Mouse (Mus musculus) heart, postnatal 36 days (tissue): ENCODE measurements around the gene Etv6. TPM values are rescaled to one million over a fixed set of nuclear protein-coding genes. Genes with fewer than 3 reads are reported as not detected.
A peak's percentile ranks its signal among the peaks of the same experiment; 100 is the strongest.

Experiments
- DNase-seq, 2 experiments: peaks; one replicate each; pipeline ENCODE4 v3.0.0; 2021 to 2022
- intact Hi-C: fragments of 180-260 bp; cut with DNase I; formaldehyde crosslinking; loops from one replicate; pipeline ENCODE4 v1.15.1; 2025
- total RNA-seq, 2 experiments: library from RNA; stranded (reverse); gene quantifications; 2 replicates each; pipeline ENCODE4 v1.2.3; 2021

Etv6 gene
- total RNA-seq, 2 experiments from 2014 or later = 11.5 to 15.0 TPM

GRCm38 (mm10) chr6:134225564-134225963 lies 190.1 kb downstream of the Etv6 start:
- no peak for DNase-seq

DNA sequence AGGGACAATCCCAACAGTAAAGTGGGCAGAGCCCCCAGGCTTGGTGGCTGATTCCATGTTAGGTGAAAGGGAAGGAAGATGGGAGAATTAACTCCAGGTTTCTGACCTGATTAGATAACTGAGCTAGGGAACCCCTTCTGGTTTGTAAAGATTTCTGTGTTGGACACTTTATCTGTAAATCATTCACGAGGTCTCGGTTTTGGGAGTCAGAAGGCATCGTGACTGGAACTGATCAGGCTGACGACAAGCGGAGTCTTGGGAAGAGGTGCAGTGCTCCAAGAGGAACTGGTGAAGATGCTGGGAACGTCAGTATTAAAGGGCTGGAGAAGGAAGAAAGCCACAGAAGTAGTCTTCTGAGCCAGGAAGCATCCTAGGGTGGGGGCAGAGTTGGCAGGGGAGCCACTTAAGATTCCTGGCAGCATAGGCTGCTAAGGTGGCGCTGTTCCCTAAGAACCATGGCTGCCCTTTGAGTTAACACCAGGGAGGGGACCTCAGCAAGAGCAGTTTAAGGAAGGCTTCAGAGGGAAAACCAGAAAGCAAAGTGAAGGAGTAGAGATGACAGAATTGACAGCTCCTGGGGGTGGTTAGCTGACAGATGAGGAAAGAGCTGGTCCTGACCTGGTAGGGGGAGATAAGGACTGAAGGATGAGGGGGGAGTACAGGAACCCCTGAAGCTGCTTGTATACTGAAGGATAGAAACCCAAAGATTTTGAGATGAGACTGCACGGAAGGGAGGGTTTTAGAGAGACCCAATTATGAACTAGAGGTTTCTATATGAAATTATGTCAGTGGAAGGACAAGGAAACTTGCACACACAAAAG lies 191.1 kb downstream of the Etv6 start:
- intact Hi-C loops = no loop called here

More at GRCm38 (mm10) chr6:134225564-134225963, 190.1 kb downstream of the Etv6 start:
- intact Hi-C loops = no loop called here

DNA sequence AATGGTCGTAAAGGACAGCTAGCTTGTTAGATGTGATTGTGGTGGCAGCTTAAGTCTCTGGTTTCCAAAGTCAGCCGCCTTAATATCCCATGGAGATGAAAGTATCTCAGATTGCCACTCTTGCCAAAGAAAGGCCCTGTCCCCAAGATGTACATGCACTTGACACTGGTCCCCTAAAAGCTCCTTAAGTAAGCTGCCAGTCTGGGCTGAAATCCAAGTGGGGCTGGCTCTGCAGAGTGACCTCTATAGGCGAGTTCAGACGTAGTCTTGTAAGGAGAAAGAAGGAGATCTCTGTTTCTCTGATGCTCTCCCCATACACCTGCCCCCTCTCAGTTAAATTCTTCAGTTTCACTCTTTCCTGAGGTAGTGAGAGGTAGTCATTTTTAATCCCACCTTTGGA lies 200.8 kb downstream of the Etv6 start:
- DNase-seq = no peak
- intact Hi-C loops = no loop called here

More for the DNA sequence above, 191.1 kb downstream of the Etv6 start:
- no peak for DNase-seq

- intact Hi-C loops = no loop called here
- DNase-seq = no peak
Observed at GRCm38 (mm10) chr6:134238455-134238854, 203.0 kb downstream of the Etv6 start.

DNA sequence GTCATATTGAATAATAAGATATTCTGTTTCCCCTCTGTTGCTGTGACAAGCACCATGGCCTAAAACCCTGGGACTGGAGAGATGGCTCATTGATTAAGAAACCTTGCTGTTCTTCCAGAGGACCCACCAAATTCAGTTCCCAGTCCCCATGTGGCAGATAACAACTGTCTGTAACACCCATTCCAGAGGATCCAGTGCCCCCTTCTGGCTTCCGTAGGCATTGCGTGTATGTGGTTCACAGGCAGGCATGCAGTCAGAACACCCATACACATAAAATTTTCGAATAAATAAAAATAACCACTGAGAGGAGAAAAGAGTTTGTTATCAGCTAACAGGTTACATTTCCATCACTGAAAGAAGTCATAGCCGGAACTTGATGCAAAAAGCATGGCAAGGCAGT lies 205.5 kb downstream of the Etv6 start:
- intact Hi-C loops = no loop called here
- no peak for DNase-seq

- peak in 1 of 2 experiments; percentile 28 for DNase-seq
- intact Hi-C loops = no loop called here
Observed at GRCm38 (mm10) chr6:134243119-134243518, 207.6 kb downstream of the Etv6 start.

GRCm38 (mm10) chr6:134243546-134243945 lies 208.0 kb downstream of the Etv6 start:
- DNase-seq = peak in 1 of 2 experiments; percentile 22
- intact Hi-C loops = no loop called here

GRCm38 (mm10) chr6:134244071-134244470 lies 208.6 kb downstream of the Etv6 start:
- no peak for DNase-seq
- intact Hi-C loops = no loop called here

DNA sequence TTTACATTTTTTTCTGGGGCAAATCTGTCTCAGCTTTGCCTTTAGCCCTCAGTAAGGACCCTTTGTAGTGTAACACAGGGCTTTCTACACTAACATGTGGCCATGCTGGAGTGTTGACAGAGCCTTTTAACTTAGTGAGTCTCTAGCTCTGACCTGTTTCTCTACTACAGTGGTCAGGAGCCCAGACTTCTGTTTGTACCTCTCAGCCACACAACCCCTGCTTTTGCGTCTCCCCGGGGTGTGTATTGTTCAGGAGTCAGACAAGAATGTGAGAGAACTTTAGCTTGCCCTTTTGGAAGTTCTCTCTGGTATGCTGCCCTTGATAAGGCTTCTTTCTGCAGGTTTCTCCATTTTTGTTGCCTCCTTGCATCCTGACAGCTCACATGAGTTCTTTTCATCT lies 210.6 kb downstream of the Etv6 start:
- intact Hi-C loops = no loop called here
- no peak for DNase-seq

DNA sequence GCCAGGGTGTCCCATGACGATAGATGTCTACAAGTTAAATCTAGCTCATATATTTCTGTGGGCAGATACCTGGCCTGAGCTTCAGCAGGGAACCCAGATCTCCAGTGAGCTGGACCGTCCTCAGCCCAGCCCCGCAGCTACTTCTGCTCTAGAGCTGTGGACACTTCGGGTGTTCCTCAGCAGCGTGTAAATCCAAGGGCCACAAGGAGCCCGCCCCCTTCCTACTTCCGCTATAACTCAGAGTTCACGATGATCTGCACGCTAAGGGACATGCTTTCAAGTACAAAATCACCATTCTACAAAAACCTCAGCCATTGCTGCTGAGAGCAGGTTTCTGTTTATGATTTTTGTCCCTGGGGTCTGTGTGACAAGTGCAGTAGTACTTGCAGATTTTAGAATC lies 211.8 kb downstream of the Etv6 start:
- no peak for DNase-seq
- intact Hi-C loops = no loop called here

- intact Hi-C loops = no loop called here
- no peak for DNase-seq
Observed at GRCm38 (mm10) chr6:134248720-134249119, 213.2 kb downstream of the Etv6 start.

DNA sequence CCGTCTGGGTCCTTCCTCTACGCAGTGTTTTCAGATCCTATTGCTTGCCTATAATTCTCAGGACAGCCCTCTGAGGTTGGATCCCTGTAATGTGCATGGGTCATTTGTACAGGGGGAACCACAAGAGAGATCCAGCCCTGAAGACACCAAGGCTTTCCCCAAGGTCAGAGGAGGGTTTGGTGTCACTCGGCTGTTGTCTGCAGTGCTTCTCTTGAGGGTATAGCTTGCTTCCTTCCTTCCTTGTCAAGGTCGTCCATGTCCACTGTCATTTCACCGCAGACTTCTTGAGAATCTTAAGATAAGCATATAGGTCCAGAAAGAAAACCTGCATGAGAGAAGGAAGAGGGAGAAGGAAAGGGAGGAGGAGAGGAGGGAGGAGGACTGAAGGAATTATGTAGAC lies 215.3 kb downstream of the Etv6 start:
- DNase-seq = no peak
- intact Hi-C loops = no loop called here

DNA sequence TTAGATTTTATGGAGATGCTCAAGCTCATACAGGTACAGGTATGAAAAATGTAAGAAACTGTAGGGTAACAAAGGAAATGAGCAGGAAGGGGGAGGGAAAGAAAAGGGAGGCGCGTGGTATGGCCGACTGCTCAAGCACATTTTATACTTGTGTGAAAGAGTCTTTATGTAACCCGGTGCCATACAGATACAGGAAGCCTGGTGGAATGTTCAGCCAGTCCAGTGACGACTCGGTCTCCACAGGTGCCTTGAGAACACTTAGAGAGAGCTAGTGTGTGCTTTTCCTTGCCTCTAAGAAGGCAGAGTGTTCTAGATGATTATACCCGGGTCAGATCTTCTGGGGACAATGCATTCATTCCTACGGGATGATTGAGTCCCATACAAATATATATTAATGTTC lies 215.9 kb downstream of the Etv6 start:
- no peak for DNase-seq
- intact Hi-C loops = no loop called here

- no peak for DNase-seq
- intact Hi-C loops = no loop called here
Observed at GRCm38 (mm10) chr6:134252081-134252755, 216.7 kb downstream of the Etv6 start.

- intact Hi-C loops = loop anchor here (5.0 kb wide), 1 partner anchor 111 kb away; no protein-coding TSS in a partner anchor
- no peak for DNase-seq
Observed at GRCm38 (mm10) chr6:134256369-134256768, 220.9 kb downstream of the Etv6 start.

GRCm38 (mm10) chr6:134259913-134260312 lies 224.4 kb downstream of the Etv6 start:
- intact Hi-C loops = loop anchor here (5.0 kb wide), 2 partner anchors 107 to 223 kb away; partner anchors contain the start of gene Etv6

DNA sequence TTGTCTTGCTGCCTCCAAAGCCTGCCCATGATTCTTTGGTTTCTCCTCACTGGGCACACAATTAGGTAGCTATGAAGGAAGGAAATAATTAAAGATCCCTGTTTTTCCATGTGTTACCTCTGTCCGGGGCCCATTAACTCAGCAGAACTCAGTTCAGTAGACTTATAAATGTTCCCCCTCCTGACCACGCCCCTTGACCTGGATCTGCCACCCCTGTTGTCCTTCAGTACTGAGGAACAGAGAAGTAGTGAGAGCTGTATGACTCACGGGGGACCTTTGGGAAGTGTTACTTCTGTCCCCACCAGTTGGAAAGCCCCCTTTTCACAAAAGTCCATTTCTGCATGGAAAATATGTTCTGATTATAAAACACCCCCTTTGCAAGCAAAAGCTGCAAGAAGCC lies 226.4 kb downstream of the Etv6 start:
- DNase-seq = no peak
- intact Hi-C loops = loop anchor here (5.0 kb wide), 1 partner anchor 225 kb away; the partner anchor contains the start of gene Etv6

More at GRCm38 (mm10) chr6:134259913-134260312, 224.4 kb downstream of the Etv6 start:
- DNase-seq = no peak

GRCm38 (mm10) chr6:134262383-134262782 lies 226.9 kb downstream of the Etv6 start:
- DNase-seq = no peak
- intact Hi-C loops = loop anchor here (5.0 kb wide), 1 partner anchor 225 kb away; the partner anchor contains the start of gene Etv6

GRCm38 (mm10) chr6:134262911-134263607 lies 227.6 kb downstream of the Etv6 start:
- DNase-seq = no peak
- intact Hi-C loops = loop anchor here (5.0 kb wide), 1 partner anchor 226 kb away; the partner anchor contains the start of gene Etv6

GRCm38 (mm10) chr6:134273884-134274283 lies 238.4 kb downstream of the Etv6 start:
- no peak for DNase-seq
- intact Hi-C loops = no loop called here

- no peak for DNase-seq
Observed at GRCm38 (mm10) chr6:134276954-134277353, 241.5 kb downstream of the Etv6 start.

More at GRCm38 (mm10) chr6:134276954-134277353, 241.5 kb downstream of the Etv6 start:
- intact Hi-C loops = no loop called here
